Mouse (Mus musculus) layer of hippocampus, adult 9-11 months (tissue): ENCODE measurements around the gene Gm20388.

Source experiments
- DNase-seq: peaks from one replicate; pipeline ENCODE4 v3.0.0; 2022

Gm20388 gene

DNA sequence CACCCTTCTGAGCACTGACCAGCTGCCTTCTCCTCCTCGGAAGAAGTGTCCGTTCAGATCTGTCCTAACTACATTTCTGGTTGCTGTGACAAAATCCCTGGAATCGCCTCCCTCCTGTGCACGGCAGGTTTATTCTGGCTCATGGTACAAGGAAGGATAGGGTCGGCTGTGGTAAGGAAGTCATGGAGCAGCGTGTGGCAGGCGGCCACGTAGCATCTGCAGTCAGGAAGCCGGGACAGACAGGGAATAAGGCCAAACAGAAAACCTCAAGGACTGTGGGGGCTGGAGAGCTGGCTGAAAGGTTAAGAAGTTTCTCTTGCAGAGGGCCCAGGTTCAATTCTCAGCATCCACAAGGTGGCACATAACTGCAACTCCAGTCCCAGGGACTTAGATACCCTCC, 2271.3 kb downstream of the Gm20388 start:
- no peak for DNase-seq

DNA sequence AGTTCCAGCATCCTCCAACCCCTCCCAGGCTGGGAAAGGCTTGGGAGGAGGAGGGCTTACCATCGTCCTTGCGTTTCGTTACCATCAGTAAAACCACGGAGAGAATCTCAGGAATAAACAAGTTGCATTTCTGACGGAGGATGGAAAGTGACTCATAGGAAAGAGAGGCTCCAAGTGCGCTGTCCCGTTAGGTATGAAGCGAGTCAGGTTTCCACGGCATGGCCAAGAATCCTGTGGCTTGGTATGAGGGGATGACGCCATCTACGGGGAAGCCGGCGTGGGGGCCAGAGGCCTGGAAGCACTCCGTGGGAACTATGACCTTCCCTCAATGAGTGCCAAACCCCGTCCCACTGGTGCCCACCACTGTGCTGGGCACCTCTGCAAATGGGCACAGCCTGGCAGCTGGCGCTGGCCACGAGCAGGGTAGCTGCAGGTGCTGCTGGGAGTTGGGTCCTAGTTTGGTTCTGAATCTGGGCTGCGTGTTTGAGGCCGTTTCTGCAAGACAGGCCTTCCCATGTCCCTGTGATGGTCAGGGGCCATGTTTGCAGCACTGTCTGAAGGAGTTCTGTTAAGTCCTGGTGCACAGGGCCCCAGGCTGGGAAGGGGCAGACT, 2275.8 kb downstream of the Gm20388 start:
- DNase-seq, result no peak

- DNase-seq, result no peak
These were observed 2276.6 kb downstream of the Gm20388 start for GRCm38 (mm10) chr8:122187271-122187670.

DNA sequence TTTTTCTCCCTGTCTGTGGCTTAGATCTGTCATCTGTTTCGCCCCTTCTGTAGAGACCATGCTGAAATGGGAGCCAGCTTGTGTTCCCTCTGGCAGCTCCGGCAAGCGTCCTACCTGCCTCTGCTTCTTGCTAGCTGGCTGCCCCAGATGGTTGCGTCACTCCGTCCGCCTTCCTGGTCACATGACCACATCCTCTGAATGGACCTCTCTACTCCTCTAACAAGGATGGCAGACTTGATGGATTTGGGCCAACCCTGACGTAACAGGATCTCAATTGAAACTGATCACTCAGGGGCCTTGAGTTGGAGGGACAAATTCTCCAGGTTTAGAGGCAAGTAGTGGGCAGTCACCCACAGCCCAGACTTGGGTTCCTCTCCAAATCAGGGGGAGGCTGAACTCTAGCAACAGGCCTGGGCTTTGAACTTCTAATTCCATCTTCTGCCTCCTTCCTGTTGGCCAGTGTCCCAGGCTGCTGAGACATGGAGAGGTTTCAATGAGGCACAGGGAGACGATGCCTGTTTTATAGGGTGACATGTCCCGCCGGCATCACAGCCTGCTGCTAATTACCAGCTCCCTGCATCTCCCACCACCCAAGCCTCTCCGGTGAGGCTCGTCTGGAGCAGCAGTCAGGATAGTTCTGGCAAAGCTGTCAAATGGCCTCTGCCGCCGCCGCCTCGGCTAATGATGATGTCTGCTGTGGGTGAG, 2279.9 kb downstream of the Gm20388 start:
- DNase-seq, result peak; percentile 68

DNA sequence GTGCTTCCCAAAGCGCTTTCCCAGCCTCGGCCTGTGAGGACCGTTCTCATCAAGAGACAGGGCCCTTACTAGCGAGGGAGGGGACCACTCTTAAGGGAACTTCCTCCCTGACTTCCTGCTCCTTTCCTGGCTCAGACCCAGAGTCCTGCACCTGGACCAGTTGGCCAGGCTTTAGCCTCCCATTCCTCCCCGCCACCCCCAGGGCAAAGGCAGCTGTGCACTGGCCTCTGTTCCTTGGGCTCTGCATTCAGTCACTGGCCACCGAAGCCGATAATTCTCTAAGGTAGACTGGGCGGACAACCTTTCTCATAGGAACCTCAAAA, 2280.4 kb downstream of the Gm20388 start:
- DNase-seq, result no peak

DNA sequence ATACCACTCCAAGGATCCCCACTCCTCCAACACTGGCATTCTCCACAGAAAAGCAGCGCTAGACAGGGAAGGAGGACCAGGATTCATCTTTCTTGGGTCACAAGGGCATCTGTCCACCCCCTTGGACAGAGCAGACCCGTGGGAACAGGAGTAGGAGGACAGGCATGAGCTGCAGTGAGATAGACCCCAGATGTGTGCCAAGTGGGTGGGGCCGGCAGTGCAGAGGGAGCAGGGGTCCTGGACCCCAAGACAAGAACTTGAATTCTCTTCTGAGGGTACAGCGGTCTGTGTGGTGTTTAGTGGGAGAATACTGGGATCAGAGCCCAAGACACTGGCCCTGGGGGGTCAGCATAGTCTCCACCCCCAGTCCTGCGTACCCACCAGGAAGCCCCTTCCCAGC, 2282.1 kb downstream of the Gm20388 start:
- DNase-seq, result no peak

GRCm38 (mm10) chr8:122193521-122193920, 2282.9 kb downstream of the Gm20388 start:
- DNase-seq, result no peak

GRCm38 (mm10) chr8:122194396-122194795, 2283.8 kb downstream of the Gm20388 start:
- DNase-seq, result no peak

- no peak for DNase-seq
These were observed 2286.7 kb downstream of the Gm20388 start for GRCm38 (mm10) chr8:122197342-122197741.

GRCm38 (mm10) chr8:122198378-122199025, 2287.9 kb downstream of the Gm20388 start:
- no peak for DNase-seq

DNA sequence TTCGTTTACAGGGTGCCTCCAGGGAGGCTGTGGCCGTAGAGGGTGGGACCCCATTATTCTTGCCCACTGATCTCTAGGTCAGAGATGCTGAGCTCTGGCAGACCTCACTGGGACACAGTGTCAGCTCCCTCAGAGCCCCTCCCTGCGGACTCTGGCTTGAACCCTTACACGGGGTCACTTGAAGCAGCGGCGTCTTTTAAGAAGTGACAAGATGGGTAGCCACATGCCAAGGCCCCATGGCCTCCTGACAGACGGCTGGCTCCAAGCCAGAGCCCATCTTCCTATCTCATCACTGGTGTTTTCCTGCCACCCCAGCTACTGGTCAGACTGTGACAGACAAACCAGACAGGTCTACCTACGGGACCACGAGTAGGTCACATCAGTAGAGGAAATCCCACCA, 2288.6 kb downstream of the Gm20388 start:
- DNase-seq, result no peak

DNA sequence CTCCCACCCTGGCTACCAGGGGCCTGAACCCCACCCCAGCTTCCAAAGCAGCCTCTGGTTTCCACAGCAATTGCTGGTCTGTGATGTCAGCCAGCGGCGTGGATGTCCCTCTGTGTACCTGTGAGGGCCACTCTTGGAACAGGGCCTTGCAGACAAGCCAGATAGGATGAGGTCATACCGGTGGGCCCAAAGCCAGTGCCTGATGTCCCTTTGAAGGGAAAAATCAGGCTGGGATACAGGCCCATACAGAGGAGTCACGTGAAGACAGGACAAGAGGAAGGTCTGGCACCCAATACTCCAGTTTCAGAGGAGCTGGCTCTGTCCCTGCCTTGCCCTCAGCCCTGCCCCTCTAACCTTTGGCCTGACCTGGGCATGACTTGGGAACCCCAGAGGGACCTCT, 2289.2 kb downstream of the Gm20388 start:
- DNase-seq, result no peak

- no peak for DNase-seq
These were observed 2300.9 kb downstream of the Gm20388 start for GRCm38 (mm10) chr8:122211591-122211990.

GRCm38 (mm10) chr8:122215630-122216029, 2305.0 kb downstream of the Gm20388 start:
- no peak for DNase-seq

DNA sequence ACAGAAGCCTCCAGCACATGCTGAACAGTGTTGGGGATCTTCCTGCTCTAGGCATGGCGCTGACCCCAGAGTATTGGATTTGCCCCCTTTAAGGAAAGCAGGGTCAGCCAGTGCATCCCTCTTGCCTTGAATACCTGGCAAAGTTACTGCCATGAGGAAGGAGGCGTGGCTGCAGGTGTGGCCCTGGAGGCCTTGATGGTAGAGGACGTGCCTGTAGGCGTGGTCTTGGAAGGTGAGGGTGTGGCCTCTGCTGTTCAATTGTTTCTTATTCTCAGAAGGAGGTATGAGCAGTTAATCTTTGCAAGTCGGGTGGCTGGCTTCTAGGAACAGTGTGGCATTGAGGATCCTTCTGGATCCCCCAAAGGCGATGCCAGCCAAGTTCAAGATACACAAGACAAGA, 2305.8 kb downstream of the Gm20388 start:
- no peak for DNase-seq

DNA sequence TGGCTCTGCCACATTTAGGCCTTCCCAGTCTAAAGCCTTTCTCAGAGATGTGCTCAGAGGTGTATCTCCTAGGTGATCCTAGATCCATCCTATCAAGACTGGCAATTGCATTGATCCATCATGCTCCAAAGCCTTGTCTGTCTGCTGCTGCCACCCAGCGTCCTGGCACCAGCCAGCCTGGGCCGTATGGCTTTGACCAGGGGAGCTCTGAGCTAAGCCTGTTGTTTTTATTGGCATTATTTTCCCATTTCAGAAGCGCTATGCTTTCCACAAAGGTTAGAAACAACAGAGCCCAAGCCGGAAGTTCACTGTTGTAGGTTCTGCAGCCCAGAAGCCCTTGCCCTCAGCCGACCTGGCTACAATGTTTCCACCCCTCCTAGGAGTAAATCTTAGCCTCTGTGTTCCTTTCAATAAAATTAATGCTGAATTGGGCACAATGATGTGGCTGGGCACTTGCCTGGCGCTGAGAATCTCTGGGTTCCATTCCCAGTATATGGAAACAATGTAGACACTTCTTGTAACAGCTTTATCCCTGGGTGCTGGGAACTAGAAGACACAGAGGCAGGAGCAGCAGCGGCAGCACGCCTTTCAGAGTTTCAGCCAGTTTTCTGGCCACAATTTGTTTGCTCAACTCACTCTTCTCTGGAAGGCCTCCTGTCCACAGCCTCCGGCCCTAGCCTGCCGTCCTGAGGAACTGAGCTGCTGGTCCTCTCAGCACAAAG, 2307.0 kb downstream of the Gm20388 start:
- no peak for DNase-seq

- DNase-seq, result peak; percentile 77
These were observed 2313.5 kb downstream of the Gm20388 start for GRCm38 (mm10) chr8:122223976-122224649.

- no peak for DNase-seq
These were observed 2314.0 kb downstream of the Gm20388 start for GRCm38 (mm10) chr8:122224650-122225022.

GRCm38 (mm10) chr8:122225446-122225845, 2314.8 kb downstream of the Gm20388 start:
- no peak for DNase-seq

DNA sequence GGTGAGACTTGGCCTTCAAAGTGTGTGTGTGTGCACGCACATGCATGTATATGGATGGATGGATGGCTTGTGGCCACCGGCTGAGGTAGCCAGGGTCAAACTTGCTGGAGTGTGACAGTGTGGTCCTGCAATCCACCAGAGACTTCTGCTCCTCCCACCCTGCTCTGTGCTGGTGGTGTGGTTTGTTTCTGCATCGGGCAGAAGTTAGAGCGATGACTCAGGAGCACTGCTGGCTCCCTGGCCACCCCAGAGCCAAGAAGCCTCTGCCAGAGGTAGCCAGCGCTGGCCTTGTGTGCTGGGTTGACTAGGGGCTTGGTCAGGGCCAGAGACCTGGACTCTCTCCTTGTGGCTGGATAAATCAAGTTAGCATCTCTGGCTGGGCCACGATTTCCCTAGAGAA, 2316.7 kb downstream of the Gm20388 start:
- DNase-seq, result no peak

- DNase-seq, result no peak
These were observed 2318.3 kb downstream of the Gm20388 start for GRCm38 (mm10) chr8:122228792-122229575.
